Mouse (Mus musculus) embryonic fibroblast, embryonic 13.5 days (primary cell): ENCODE data around the gene Zbtb42.

Experiments
- CTCF ChIP-seq: IDR thresholded peaks from 2 replicates; pipeline ENCODE4 v1.5.1; 2011; ENCODE audit warnings: mild to moderate bottlenecking, control low read depth, low read length, moderate library complexity, borderline replicate concordance; ENCODE audit not compliant: insufficient read depth
- POLR2A ChIP-seq: IDR thresholded peaks from 2 replicates; pipeline ENCODE4 v1.6.1; 2011; ENCODE audit warnings: low read depth, mild to moderate bottlenecking, control low read depth, low read length, moderate library complexity

DNA sequence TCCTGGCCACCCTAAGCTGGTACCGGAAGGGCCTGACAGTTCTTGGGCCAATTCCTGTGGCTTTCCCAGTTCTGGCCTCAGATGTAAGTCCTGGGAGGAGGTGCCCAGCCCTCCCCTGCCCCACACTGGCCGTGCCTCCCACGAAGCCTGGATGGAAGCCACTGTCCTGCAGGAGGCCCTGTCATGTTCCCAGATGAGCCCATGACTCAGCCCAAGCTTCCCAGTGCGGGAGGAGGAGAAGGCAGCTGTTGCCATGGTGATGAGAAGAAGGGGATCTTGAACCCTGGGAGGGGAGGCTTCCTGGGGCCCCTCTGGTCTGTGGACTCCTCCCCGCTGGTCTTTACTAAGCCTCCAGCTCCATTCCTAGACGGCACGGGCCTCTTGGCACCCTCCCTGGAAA, 4.7 kb downstream of the Zbtb42 start:
- TF ChIP-seq CTCF (no peak), POLR2A (no peak)
